Mouse (Mus musculus) fibroblast of lung, adult 2 months (primary cell): ENCODE results near the gene Tmem169.

Experiments used
- DNase-seq: peaks from one replicate; pipeline ENCODE4 v3.0.0-alpha.2; 2011; ENCODE audit warnings: low read depth

The Tmem169 gene

DNA sequence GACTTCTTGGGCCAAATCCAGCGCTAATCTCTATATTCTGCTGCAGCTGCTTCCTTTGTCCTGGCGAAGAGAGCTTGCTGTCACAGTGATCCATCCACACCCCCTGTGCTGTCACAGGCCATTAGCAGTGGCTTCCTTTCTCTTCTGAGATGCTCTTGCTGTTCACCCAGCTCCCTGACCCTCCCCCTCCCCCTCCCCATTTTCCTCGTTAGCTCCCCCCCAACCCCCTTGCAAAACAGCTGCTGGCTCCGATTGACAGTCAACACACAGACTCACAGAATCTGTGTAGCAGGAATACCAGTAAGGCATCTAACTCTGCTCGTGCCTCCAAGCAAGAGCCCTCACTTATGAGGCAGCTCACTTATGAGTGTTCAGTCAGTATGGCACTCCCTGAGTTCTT is 2.7 kb downstream of the Tmem169 start:
- DNase-seq = no peak

DNA sequence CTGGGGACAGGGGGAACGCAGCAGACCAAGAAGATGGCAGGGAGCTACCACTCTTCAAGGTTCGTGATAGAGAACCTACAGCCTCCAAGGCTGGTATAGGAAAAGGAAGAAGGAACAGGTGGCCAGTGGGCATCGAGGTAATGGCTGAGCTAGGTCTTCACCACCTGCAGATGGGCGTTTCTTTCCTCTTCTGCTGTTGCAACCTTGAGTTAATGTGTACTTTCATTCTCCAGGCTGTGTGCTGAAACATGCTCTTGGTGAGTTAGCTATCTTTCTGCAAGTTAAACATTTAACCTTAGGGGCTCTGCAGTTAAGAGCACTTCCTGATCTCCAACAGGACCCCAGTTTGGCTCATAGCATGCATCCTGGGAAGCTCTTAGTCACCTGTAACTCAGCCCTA is 3.7 kb downstream of the Tmem169 start:
- no peak for DNase-seq

DNA sequence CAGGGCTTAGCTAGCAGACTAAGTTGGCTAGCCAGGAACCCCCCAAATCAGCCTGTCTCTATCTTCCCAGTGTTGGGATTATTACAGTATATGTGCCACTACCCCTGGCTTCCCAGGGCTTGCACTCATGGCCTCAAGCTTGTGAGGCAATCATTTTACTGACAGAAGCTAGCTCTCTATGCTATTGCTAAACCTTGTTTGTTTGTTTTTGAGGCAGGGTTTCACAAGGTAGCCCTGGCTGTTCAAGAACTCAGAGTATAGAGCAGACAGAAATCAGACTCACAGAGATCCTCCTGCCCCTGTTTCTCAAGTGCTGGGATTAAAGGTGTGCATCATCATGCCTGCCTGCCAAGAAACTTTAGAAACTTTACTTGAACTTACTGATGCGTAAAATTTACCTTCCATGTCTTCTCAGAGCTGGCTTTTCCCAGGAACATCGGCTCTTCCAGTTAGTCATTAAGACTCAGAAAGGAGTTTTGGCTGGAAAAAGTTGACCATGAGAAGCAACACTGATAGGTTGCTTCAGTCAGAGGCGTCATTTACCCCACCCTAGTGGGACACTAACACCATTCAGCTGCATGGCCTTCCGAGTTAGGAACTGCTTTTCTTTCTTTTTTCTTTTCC is 4.5 kb downstream of the Tmem169 start:
- DNase-seq = no peak

DNA sequence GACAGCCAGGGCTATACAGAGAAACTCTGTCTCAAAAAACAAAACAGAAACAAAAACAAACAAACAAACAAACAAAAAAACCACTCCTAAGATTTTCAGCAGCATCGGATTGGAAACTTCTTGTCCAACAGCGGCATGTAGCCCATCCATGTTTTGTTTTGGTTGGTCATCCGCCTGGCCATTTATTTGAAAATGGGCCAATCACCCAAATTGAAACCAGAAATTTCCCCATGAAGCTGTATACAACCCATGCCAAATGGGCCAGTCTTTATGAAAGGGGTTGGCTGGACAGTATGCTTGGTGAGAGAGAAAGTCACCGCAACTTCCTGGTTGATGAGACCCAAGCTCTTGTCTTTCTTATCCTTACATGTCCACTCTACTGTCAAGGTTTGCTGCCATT is 6.7 kb downstream of the Tmem169 start:
- no peak for DNase-seq

DNA sequence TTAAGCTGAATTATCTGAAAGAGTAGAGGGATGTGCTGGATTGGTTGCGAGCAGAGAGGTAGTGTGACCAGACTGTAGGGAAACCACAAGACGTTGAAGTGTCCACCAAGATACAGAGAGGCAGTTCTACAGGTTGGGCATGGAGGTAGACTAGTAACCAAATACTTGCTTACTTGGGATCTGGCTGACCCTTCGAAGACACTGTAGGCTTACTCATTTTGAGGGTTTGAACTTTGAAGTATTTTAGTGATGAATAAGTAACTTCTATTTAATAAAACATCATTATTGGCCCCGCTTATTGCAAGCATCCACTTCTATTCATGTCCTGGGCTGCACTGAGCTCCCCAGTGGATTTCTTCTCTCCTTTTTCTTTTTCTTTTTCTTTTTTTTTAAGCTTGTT is 7.3 kb downstream of the Tmem169 start:
- DNase-seq = no peak

DNA sequence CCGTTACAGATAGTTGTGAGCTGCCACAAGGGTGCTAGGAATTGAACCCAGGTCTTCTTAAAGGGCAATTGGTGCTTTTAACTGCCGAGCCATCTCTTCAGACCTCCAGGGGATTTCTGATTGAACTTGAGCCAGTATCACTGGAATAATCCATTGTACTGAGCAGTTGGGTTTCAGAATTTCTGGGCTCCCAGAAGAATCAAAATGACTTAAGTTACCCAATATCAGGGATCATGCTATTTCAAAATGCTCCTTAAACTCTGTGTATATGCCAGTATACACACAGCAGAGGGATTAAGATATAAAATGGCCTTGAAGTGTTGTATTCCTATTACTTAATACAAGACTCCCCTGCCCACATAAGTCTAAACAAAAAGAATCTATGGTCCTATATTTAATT is 7.8 kb downstream of the Tmem169 start:
- DNase-seq = no peak

DNA sequence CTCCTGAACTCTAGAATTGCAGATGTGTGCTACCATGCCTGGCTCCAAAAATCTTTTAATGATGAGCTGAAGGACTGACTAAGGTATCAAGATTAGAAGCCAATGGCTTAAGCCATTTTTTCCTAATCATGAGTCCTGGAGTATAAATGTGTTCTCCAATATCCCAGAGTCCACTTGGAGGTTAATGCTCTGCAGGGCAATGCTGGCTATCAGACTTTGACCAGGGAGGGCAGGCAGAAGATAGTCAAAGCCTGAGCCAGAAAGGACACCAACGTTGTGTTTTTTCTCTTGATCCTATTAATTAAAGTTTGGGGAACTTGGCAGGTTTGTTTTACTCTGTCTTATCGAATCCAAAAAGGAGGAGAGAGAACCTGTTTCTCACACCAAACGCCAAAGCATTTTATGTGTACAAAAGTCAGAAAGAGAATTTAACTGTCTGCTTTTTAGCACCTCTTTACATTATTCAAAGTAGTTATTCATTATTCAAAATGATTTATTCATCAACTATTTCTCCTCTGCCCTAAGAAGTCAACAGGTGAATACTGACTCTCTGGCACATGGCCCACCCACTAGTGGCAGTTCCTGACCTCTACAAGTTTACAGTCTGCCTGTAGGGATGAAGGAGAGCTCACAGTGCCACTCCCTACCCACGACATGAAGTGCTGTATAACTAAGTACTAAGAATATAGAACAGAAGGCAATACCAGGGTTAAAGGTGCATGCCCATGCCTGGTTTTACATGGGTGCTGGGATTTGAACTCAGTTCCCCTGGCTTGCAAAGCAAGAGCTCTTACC is 9.9 kb downstream of the Tmem169 start:
- no peak for DNase-seq

DNA sequence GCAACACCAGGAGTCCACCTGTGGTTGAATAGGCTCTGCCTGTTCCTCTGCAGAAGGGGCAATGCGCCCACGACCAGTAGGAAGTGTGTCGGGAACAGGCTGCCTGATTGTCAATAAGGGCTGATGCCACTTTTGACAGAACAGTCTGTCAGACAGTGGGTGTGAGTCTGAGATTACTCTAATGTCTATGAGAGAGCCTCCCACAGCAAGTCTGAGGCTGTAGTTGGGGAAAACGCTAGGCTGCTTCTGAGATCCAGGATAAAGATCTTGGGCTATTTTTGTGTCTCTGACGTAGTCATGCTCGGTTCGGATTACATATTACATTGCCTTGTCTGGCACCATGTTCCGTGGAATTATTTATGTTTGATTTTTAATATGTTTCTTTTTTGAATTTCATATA is 11.6 kb downstream of the Tmem169 start:
- DNase-seq = no peak

DNA sequence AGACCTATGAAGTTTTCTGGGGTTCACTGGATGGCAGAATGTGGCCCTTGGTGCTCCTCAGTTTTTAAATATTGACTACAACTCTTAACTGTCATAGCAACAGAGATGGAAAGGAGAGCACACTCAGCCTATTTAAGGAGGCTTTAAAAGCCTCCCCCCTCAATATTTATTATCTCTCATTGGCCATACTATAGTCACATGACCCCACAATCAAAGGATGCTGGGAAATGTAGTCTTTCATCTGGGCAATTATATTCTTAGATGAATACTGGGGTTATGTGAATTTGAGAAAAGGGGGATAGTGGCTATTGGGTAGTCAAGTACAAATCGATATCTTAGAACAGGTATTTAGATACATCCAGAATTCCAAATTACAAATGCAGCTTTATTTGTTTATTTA is 17.7 kb downstream of the Tmem169 start:
- no peak for DNase-seq

DNA sequence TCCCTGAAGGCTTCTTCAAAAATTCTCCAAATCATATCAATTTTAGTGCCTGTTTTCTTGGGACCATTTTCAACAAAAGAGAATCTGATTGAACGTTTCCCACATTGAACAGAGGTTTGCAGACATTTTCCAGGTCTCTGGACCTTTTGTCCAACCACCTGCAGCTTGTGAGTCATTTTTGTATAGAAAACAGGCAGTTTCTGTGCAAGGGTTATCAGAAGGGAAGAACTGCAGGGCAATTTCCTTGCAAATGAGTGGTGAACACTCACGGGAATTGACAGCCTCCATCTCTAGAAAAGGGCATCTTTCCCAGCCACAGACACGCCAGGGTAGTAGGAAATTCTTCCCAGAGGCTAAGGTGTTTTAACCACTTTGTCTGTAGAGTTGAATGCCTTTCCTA is 22.1 kb downstream of the Tmem169 start:
- no peak for DNase-seq

DNA sequence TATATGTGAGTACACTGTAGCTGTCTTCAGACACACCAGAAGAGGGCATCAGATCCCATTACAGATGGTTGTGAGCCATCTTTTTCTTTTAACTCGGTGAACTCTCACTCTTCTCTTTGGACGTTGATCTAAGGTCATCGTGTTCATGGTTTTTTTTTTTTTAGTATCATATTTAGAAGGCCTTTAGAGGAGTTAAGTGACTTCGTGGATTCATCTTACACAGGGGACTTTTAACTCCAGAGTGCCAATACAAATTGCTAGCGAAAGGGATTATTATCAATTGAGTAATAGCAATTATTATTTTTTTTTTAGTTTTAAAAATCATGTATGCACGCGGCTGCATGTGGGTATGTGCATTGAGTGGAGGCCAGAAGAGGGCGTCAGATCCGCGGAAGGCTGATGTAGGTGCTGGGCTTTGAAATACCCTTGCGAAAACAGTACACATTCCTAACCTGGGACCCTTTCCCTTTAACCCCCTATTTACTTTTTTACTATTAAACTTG is 22.6 kb downstream of the Tmem169 start:
- no peak for DNase-seq

DNA sequence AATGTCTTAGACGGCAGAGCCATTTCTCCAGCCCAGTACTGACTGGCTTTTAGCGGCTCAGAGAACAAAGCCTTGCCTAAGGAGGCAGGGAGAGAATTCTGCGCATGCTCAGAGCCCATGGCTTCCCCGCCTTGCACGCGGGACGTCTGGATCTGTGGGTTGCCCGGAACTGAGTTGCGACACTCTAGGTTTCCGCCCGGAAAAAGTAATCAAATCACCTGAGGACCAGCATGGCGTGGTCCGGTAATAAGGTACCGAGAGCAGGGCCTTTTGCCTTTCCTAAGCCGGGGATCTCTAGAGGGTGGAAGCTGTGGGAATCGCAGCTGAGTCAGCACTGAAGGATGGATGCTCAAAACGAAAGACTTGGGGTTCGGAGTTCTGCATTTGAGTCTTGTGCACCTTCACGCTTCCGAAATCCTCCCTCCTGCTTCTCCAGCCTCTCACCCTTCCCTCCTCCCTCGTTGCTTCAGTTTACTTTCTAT is 23.2 kb downstream of the Tmem169 start, which contains the start of gene Xrcc5:
Xrcc5 (plus strand) TSS at position 105 of the 482 bp plus-strand sequence.
- DNase-seq = peak; percentile 89

DNA sequence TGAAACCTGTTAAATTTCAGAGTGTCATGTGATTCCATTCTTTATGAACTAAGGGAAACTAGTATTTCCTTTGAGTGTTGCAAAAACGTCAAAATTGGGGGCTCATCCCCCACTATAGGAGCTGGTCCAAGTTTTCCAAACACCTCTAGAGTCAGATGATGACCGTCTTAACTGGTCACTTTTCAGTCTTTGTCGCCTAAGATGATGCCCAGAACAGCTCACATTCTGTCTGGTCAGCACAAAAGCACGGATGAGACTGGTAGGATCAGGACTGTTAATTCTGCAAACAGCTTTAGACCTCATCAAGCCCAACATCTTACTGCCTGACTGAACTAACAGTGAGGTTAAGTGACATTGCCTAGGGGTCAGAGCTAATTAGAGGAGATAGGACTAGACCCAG is 24.8 kb downstream of the Tmem169 start:
- no peak for DNase-seq

DNA sequence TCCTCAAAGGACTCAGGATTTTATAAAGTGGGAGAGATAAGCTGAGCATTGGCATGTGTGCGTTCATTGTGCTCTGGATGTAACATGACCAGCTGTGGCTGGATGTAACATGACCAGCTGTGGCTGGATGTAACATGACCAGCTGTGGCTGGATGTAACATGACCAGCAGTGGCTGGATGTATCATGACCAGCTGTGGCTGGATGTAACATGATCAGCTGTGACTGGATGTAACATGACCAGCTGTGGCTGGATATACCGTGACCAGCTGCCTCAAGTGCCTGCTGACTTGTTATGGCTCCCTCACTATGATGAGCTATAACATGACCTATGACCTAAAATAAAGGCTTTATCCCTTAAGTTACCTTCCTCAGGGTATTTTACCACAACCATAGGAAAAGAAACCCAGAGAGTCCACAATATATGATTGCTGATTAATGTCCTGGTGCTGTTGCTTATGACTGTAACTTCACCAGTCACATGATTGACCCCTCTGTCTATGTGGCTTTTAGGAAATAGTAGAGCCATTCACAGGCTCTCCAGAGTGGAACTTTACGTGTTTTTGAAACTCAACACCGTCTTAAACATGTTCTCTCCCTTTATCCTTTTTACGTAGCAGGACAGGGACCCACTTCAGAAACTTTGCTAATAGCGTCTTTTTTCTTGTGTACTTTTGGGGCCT is 25.7 kb downstream of the Tmem169 start:
- DNase-seq = no peak

DNA sequence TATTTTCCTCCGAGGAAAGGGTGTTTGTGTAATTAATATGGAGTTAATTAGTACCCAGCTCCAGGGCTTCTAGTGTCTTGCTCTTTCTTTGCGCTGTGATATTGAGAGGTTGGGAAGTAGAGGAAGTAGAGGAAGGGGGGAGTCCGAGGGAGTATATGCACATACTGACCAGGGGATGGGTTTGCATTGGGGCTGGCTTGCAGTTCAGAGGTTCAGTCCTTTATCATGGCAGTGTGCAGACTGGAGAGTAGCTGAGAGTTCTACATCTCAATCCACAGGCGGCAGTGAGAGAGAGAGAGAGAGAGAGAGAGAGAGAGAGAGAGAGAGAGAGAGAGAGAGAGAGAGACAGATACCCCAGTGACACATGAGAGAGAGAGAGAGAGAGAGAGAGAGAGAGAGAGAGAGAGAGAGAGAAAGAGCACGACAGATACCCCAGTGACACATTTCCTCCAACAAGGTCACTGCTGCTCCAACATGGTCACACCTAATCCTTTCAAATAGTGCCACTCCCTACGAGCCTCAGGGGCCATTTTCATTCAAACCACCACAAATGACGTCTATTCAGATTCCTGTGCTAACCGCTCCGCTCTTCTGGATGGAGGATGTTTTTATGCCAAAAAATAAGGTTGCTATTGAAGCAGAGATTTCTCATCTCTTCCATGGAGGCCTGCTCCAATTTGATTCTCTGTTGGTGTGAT is 28.7 kb downstream of the Tmem169 start:
- DNase-seq = no peak

DNA sequence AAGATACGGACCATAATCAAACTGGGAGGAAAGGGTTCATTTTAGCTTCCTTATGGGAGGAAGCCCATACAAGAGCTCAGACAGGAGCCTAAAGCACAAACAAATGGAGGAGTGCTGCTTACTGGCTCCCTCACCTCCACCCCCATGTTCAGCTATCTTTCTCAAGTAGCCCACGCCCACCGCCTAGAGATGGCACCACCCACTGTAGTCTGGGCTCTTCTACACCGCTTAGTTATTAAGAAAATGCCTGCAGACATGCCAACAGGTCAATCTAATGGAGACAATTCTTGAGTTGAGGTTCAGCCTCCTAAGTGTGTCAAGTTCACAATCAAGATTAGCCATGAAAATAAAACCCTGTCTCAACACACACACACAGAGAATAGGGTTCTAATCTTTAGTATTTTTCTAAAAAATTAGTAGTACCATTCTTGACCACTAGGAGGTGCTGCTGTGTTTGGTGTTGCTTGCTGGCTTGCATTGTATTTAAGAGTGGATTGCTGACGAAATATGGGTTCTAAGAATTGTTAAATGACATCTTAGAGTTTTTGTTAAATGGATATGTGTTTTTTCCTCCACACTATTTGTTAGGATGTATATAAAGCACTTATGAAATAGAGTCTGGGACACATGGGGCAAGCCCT is 29.4 kb downstream of the Tmem169 start:
- peak; percentile 18 for DNase-seq

DNA sequence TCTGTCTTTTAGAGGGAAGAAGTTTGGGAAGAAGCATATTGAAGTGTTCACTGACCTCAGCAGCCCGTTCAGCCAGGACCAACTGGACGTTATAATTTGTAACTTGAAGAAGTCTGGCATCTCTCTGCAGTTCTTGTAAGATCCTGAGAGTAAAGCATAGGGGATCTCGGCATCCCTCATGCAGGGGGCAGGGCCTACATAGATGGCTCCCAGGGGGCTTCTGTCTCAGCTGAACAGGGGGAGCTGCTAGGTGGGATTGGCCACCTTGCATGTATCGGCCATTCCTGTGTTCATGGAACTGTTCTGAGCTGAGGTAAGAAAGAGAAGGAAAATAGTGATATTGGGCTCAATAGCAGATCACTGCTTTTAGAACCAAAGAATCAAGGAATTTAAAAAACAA is 31.3 kb downstream of the Tmem169 start:
- DNase-seq = no peak

DNA sequence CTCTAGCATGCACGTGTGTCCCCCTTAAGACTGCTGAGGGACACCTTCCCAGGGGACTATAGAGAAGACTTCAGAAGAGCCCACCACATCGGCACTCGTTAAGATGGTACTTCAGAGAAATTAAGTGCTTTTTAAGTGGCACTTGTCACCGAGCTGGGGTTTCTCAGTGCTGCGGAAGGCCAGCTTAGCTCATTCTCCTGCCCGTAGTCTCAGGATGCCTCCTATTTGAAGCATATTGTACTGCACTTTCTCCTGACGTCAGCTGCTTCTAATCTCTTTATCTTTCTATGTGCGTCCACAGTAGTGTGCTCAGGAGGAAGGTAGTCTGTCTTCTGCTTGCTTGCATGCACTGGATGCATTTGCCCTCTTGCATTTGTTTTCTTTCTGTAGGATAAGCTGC is 32.2 kb downstream of the Tmem169 start:
- no peak for DNase-seq

DNA sequence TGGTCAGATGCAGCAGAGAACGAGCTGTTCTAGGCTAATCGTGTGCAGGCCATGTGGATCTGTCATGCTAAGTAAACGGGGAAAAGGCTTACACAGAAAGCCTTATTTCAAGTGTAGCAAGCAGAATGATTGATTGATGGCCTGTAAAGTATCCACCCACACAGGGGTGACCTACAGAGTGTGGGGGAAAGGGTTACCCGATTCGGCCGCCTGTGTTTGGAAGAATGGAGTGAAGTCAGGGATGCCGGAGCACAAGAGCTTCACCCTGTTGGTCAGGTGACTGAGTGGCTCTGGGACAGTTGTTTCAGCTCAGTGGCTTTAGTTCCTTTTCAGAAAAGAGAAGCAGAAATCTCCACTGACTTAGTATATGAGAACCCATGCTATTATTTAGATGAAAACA is 32.7 kb downstream of the Tmem169 start:
- DNase-seq = no peak

DNA sequence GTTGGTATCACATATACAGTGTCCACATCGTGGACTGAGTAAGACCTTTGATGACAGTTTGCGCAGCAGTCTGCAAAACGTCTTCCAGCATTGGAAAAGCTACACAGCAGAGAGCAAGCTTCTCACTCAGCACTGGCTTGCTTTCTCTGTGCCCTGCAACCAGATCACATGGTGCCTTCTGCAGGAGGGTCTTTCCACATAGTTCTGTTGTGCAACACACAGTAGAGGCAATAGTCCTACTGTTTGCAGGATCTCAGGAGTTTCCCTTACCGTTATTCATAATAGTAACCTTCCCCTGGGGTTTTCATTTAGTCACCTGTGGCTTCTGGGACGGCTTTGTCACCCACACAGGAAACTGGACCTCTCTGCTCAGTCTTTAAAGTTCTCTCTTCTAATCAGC is 36.6 kb downstream of the Tmem169 start:
- no peak for DNase-seq

DNA sequence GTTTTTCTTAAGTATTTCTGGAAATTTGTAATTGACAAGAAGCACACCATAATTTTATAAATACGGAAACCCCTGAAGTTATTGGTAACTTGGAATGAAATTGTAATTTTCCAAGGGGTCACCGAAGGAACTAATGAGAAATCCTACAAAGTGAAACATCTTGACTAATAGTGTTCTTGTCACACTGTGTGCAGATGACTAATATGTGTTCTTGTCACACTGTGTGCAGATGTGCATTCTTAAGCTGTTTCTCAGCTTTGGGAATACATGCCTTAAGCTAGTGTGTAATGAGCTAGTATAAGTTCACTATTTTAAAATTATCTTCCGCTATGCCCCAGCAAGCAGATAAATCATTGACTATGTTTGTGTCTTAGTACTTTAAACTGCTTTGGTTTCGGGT is 39.1 kb downstream of the Tmem169 start:
- no peak for DNase-seq
